Mouse (Mus musculus) spleen, adult 12 weeks (tissue): ENCODE measurements around the gene Pnpo.

Experiments used
- DNase-seq: peaks from one replicate; pipeline ENCODE4 v3.0.0; 2022; ENCODE audit warnings: low spot score

The Pnpo gene

GRCm38 (mm10) chr11:96943746-96944304 is at the start of gene Pnpo:
Gene Pnpo, minus strand, starts transcription at chr11:96943986.
- DNase-seq = peak; percentile 86

GRCm38 (mm10) chr11:96992722-96993311 is 49.0 kb upstream of the Pnpo start:
- no peak for DNase-seq

DNA sequence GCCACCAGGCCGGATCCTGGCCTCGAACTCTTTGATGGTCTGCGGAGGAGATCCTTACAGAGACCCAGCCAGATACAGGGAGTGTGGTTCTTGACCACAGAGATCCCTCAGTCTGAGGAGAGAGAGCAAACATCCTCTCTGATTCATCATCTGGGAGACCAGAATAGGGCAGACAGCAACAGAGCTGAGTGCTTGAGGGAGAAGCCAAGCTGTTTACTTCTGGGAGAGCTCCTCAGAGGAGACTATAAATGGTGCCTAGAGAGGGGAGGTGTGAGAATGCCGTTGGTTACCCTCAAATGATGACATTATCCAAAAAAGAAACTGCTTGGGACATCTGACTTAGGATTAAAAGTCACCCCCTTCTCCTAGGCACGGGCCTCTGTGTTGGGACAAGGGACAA is 47.7 kb upstream of the Pnpo start:
- DNase-seq = no peak

DNA sequence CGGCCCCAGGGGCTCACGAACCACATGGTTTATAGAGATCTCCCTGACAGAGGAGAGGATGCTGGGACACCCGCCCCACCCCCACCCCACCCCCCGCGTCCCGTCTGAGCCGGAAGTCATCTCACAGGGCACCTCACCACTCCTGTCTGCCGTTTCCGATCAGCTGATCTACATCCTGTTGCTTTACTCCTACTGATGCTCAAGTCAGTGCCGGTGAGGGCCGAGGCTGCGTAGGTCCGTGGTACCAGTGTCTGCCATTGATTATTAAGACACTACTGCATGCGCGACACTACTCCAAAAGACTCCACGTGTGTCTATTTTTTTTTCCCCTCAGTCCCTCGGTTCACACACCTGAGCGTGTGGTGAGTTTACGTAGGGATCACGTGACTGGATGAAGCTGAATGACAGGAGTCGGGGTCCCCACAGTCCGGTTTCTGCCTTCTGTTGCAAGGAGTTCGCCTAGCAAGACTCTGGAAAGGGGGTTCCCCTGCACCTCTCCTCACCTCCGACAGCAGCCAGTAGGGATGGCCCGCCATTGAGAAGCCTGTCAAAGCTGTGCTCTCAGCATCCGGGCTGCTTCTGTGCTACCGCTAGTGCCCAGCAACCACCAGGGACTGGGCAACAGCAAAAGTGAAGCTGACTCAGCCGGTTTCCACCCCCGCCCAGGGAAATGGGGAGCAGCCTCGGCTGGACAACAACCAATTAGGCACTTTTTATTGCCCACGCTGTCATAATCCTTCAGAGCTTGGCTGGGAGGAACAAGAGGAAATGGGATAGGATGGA is 44.3 kb upstream of the Pnpo start:
- DNase-seq = peak; percentile 40

GRCm38 (mm10) chr11:96986463-96986862 is 42.7 kb upstream of the Pnpo start:
- DNase-seq = no peak

DNA sequence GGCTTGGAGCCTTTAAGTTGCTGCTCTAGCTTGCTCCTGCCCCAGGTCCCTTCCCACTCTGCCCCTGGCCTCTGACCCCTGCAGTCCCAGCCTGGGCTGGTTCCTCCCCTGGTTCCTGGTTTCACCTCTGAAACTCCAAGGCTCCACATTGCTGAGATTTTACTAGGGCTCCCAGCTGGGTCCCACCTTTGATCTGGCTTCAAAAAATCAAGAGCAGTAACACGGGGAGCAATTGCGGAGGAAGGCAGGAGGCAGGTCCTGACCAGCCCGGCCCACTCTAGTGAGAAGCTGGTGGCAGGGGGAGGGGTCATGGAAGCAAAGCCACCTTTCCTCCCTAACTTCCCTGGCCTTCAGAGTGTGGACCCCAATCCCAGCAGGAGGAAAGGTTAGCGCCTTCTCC is 41.1 kb upstream of the Pnpo start:
- DNase-seq = no peak

- no peak for DNase-seq
Observed at GRCm38 (mm10) chr11:96982859-96983258, 39.1 kb upstream of the Pnpo start, which contains the start of gene Sp2. Gene Sp2, minus strand, starts transcription at chr11:96982959.

DNA sequence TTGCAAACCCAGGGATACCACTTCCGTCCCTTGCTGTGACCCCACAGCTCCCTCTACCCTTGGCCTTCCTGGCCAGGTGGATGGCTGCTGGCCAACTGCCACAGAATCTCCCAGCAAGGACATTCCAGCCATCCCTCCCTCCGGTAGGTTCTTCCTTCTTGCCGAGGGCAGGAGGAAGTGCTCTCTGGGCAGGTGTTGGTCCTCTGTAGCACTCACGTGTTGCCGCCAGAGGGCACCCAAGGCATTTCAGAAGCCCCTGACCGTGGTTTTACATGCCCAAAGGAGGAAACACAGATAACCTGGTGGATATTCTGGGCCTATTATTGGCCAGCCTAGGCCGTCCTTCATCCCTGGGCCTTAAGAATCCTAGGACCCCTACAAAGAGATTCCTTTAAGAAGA is 38.6 kb upstream of the Pnpo start:
- peak; percentile 62 for DNase-seq

- no peak for DNase-seq
Observed at GRCm38 (mm10) chr11:96981461-96981860, 37.7 kb upstream of the Pnpo start.

GRCm38 (mm10) chr11:96980021-96980420 is 36.2 kb upstream of the Pnpo start:
- no peak for DNase-seq

GRCm38 (mm10) chr11:96979329-96979728 is 35.5 kb upstream of the Pnpo start:
- no peak for DNase-seq

GRCm38 (mm10) chr11:96978401-96979246 is 34.8 kb upstream of the Pnpo start:
- DNase-seq = no peak

DNA sequence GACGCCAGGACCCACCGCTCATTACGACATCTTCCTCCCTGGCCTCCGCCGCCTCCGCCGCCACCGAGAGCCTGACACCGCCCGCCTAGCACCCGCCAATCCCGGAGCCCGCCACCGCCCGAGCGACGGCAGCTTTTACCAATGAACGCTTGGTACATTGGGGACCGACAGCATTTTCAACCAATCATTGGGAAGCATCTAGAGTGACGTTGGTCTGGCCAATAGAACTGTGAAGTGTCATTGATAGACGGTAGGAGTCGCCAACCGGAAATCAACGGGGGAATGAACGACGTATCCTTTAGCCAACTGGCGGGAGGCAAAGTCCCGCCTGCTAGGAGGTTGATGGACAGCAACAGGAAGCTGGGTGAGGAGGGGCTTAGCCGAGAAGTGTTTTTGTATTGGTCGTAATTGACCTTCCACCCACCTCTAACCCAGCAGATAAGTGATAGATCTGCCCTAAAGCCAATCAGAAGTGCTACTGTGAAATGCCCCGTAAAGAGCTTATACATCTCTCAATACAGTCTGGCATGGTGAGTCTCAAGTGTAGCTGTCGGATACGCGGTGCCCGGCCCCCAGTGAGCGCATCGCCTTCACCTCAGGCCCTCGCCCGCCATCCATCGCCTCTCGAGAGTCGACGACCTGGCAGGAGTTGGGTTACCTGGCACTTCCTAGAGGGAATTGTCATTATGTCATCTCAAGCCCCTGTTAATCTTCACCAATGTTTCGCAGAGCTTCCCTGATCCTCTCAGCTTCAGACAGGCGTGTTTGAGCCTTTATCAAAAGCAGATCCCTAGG is 34.0 kb upstream of the Pnpo start:
- peak; percentile 97 for DNase-seq

DNA sequence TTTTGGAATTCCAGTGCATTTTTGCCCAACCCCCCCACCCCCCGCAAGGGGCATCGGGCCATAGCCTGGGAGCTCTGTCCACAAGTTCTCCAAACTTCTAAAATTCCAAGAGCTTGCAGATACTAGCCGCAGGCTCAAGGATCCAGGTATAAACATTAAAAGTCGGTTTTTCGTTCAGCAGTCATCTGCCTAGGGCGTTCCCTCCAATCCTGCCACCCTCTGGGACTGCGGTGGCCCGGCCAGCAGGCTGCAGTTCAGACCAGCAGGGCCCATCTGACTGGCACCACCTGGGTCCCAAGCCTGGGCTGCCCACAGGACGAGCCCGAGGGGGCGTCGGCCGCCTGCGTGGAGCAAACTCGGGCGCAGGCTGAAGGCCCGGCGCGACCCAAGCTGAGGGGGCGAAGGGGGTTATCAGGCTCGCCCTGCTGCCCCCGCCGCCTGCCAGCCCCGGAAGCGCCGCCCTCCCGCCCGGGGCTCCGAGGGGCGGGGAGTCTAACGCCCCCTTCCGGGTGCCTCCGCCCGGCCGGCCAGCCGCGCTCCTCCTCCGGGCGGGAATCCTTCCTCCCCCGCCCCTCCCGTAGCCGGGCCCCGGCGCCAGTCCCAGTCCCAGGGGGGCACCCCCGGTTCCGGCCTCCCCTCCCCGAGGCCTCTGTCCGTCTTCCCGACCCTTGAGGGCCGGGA is 33.3 kb upstream of the Pnpo start:
- DNase-seq = peak; percentile 85

- DNase-seq = no peak
Observed at GRCm38 (mm10) chr11:96976379-96976687, 32.5 kb upstream of the Pnpo start.

DNA sequence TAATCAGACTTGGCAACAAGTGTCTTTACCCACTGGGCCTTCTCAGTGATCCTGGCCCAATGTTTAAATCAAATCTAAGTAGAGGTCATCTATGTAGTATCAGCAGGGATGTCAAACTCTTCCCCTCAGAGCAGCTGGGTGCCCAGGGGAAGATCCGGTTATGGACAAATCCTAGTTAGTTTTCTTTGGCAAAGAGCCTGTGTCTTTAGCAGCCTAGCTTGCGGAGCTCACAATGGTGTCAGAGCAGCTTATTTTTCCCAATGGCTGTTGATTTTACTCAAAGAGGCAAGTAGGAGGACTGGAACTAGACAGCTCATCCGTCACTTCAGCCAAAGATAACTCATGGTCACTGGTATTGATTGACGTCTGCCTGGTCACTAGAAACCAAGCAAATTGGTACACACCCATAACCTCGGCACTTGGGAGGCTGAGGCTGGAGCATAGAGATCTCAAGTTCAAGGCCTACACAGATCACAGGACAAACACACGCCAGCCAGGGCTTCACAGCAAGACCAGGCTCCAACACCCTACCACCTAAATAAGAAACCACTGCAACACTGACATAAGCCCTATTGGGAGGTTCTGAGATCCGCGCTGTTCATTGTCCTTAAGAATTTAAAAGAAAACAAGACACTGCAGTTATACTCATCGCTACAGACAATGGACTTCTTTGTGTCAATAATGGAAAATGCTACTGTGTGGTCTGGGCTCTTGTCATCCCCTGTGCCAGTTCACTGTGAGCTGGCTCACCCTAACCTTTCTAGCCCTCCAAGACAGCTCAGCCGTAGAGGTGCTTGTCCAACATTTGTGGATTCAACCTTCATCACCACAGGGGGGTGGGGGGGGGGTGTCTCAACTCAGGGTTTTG is 32.0 kb upstream of the Pnpo start:
- DNase-seq = no peak

GRCm38 (mm10) chr11:96974813-96975212 is 31.0 kb upstream of the Pnpo start:
- no peak for DNase-seq

GRCm38 (mm10) chr11:96973426-96973964 is 29.7 kb upstream of the Pnpo start:
- DNase-seq = no peak

- no peak for DNase-seq
Observed at GRCm38 (mm10) chr11:96972906-96973305, 29.1 kb upstream of the Pnpo start.

DNA sequence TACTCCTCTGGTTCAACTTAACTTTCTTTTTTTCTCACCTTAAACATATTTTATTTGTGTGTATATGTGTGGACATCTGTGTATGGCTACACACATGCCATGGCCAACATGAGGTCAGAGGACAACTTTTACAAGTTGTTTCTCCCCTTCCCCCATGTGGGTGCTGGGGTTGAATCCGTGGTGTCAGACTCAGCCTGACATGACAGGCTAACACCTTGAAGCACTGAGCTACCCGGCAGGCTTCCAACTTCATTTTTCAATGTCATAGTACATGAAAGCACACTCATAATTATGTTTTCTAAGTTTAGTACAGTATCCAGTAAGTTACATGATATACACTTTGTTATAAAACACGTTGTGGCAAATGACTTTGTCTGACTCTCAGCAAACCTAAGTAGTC is 26.6 kb upstream of the Pnpo start:
- no peak for DNase-seq
